Mouse (Mus musculus): ENCODE measurements around the gene Kif5a.
A peak's percentile ranks its signal among the peaks of the same experiment; 100 is the strongest.
"Not testable (repeated sequence)": the region's sequence is repeated elsewhere in the genome, so short reads cannot be mapped to it uniquely, and the experiment has no call there.

Kif5a gene

GRCm38 (mm10) chr10:127213704-127214421, 49.3 kb downstream of the Kif5a start:
- no peak for DNase-seq (ENCODE audit: low spot score)

- no peak for DNase-seq (ENCODE audit: low spot score)
Measured at GRCm38 (mm10) chr10:127213272-127213671, 49.9 kb downstream of the Kif5a start.

- peak; percentile 96 for DNase-seq (ENCODE audit: low spot score)
Measured at GRCm38 (mm10) chr10:127211414-127211854, 51.7 kb downstream of the Kif5a start, which contains the start of gene Pip4k2c. TSS of gene Pip4k2c (minus strand) at chr10:127211585.

- no peak for DNase-seq (ENCODE audit: low spot score)
Measured at GRCm38 (mm10) chr10:127210961-127211405, 52.2 kb downstream of the Kif5a start.

- no peak for DNase-seq (ENCODE audit: low spot score)
Measured at GRCm38 (mm10) chr10:127209928-127210570, 53.1 kb downstream of the Kif5a start.

GRCm38 (mm10) chr10:127208921-127209320, 54.2 kb downstream of the Kif5a start:
- no peak for DNase-seq (ENCODE audit: low spot score)

GRCm38 (mm10) chr10:127205373-127205772, 57.8 kb downstream of the Kif5a start:
- DNase-seq (ENCODE audit: low spot score), result no peak

- no peak for DNase-seq (ENCODE audit: low spot score)
Measured at GRCm38 (mm10) chr10:127204589-127204988, 58.6 kb downstream of the Kif5a start.

GRCm38 (mm10) chr10:127203106-127203505, 60.0 kb downstream of the Kif5a start:
- DNase-seq (ENCODE audit: low spot score), result no peak

- DNase-seq (ENCODE audit: low spot score), result no peak
Measured at GRCm38 (mm10) chr10:127200279-127200678, 62.9 kb downstream of the Kif5a start.

- no peak for DNase-seq (ENCODE audit: low spot score)
Measured at GRCm38 (mm10) chr10:127199474-127199873, 63.7 kb downstream of the Kif5a start.

- no peak for DNase-seq (ENCODE audit: low spot score)
Measured at GRCm38 (mm10) chr10:127199068-127199467, 64.1 kb downstream of the Kif5a start.

GRCm38 (mm10) chr10:127198492-127198891, 64.7 kb downstream of the Kif5a start:
- no peak for DNase-seq (ENCODE audit: low spot score)

- DNase-seq (ENCODE audit: low spot score), result no peak
Measured at GRCm38 (mm10) chr10:127197505-127198110, 65.5 kb downstream of the Kif5a start.

- no peak for DNase-seq (ENCODE audit: low spot score)
Measured at GRCm38 (mm10) chr10:127197104-127197503, 66.0 kb downstream of the Kif5a start.

- no peak for DNase-seq (ENCODE audit: low spot score)
Measured at GRCm38 (mm10) chr10:127196392-127196791, 66.8 kb downstream of the Kif5a start.

GRCm38 (mm10) chr10:127195328-127196129, 67.6 kb downstream of the Kif5a start, which contains the start of gene Dtx3:
TSS of gene Dtx3 (minus strand) at chr10:127195728.
- peak; percentile 71 for DNase-seq (ENCODE audit: low spot score)

- DNase-seq (ENCODE audit: low spot score), result peak; percentile 85
Measured at GRCm38 (mm10) chr10:127194428-127195327, 68.5 kb downstream of the Kif5a start.

GRCm38 (mm10) chr10:127193011-127193410, 70.1 kb downstream of the Kif5a start:
- no peak for DNase-seq (ENCODE audit: low spot score)

- not testable (repeated sequence) for DNase-seq (ENCODE audit: low spot score)
Measured at GRCm38 (mm10) chr10:127192057-127192328, 71.2 kb downstream of the Kif5a start.
